Mouse (Mus musculus) kidney, adult 9 months (tissue): ENCODE results near the gene Gm5475.
A peak's percentile ranks its signal among the peaks of the same experiment; 100 is the strongest.

ENCODE experiments used
- DNase-seq: peaks from one replicate; pipeline ENCODE4 v3.0.0; 2022

The Gm5475 gene

DNA sequence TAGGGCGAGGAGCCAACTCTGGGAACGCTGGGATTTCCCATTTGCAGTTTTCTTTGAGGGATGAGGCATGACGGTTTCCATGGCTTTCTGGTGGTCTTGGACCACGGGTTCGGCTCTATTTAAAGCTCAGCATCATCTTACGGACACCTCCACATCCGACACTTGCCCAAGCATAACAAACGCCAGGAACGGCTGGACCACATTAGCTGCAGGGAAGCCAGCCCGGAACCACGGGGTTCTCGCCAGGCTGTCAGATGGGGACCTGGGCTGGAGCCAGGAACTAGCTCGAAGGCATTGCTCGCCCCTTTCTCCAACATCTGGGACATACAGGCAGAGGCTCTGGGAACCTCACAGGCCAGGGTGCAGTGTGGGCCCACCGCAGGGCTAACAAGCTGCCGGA lies 29.3 kb downstream of the Gm5475 start:
- DNase-seq = no peak

DNA sequence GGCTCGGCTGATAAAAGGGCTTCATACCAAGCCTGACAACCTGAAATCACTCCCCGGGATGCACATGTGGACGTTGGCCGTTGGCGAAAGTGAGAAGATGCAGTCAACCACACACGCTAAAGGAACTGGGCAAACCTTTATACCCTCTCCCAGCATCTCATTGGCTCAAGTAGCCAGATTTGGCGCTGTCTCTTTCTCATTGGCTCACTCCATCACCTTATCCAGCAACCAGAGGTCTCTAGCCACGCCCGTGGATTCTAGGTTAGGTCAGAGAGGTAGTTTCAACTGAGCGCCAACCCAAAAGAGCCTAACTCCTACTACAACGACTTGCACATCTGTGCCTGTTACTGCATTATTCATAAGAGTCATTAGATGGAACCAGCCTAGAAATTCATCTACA lies 30.5 kb downstream of the Gm5475 start:
- DNase-seq = no peak

DNA sequence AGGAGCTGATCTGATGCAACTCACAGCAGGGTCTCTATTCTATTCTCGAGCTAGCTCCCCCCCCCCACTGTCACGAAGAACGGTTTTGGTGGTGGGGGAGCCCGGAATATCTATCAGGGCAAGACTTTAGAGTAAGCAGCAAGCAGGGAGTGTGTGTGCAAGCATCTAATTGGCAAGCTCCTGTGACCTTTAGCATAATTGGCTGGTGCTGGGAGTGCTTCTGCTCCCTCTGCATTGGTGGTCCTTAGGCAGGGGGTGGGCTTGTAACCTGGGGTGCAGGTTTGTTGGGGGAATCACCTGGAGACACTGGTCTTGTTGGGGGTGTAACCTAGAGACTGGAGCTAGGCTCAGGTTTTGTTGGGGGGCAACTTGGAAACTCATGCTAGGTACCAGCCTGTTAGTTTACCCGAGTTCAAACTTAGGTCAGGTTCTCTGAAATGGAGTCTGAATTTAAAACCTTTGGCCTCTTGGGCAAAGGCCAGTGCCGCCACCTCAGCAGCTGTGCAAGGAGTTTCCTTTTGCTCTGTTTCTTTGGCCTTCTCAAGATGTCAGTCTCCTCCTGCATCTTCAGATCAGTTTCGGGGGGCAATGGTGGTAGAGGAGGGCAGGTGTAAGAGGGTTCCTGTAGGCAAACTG lies 34.5 kb downstream of the Gm5475 start:
- peak; percentile 94 for DNase-seq

DNA sequence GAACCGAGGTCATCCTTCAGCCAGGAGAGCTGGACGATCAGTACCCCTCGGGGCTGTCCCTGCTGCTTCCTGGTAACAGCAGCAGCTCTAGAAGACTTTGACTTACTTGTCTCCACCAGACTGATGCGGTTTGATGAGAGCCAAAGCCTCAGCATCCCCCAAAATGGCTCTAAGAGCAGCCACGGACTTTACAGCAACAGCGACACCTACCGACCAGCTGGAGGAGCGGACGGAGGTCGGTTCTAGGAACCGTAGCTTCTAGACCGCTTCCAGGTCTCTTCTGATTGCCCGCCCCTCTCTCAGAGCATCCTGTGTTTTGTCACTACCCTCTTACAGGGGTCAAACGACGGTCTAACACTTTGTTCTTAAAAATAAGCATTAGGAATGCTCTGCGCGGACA lies 35.4 kb downstream of the Gm5475 start:
- DNase-seq = peak; percentile 70

DNA sequence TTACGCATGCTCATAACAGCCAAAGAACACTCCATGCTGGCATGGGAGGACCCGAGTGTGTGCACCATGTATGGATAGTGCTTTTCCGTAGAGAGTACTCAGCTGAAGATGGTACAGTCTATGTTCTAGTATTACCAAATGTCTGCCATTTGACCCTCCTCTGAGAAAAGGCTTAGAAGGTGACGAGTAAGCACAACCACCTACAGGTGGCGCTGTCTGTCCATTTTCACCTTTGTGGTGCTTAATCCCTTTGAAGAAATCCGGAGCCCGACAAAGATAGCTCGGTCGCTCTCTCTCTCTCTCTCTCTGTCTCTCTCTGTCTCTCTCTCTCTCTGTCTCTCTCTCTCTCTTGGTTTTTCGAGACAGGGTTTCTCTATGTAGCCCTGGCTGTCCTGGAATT lies 36.1 kb downstream of the Gm5475 start:
- DNase-seq = peak; percentile 74

DNA sequence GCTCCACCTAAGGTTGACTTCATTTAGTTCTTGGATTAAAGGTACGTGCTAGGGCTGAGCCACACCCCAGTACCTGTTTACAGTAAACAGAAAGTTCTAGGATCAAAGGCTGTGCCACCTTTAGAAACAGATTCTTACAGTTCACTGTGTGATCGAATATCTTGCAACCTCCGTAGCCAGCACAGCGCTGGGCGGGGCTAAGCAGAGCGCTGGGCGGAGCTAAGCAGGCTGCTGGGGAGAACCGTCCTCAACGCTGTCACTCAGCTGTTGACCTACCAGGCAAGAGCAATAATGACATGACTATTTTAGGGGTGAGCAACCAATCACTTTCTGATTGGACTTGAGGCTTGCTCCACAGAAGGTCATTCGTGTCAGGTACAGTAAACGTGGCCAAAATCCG lies 39.0 kb downstream of the Gm5475 start:
- peak; percentile 75 for DNase-seq

DNA sequence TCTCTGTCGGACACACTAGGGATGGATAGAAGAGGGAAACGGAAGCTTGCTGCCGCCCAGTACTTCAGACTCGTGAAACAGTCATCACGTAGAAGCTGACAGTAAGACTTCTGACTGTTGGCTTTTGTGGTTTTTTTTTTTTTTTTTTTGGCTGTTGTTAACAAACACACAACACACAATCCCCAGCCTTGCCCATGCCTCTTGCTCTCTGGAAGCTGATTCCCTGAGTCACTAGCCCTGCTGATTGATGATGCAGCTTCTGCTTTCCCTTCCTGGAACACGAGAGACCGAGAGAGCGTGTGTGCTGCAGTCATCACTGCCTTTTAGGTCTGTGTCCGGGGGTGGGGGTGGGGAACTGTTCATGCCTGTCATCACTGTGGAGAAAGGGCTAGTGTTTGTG lies 39.7 kb downstream of the Gm5475 start:
- no peak for DNase-seq

DNA sequence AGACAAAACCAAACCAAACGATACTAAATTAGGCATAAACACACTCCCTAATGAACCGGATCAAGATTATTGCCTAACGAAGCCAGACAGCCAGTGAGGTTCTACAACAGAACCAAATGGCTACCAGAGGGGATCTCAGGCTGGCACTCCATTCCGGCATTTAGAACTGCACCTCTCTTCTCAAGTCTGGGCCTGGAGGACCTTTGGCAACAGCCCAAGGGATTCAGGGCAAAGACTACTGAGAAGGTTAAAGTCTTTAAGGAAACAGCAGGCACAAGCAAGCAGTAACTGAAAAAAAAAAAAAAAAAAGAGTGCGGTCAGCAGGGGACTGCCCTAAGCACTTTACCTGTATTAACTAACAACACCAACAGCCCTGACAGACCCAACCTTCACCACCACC lies 40.1 kb downstream of the Gm5475 start:
- peak; percentile 92 for DNase-seq

DNA sequence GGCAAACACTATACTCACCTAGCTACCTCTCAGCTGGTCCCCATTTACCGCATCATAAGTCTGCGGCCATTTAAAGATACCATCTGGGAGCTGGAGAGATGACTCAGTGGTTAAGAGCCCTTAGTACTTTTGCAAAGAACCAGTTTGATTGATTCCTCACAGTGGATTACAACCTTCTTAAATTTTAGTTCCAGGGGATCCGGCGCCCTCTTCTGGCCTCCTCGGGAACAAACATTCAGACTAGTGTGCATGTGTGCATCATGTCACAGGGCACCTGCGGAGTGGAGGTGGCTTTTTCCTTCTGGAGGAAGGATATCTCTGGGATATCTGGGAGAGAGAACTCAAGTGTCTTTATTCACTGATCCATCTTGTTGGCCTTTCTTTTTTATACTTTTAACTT lies 41.8 kb downstream of the Gm5475 start:
- DNase-seq = peak; percentile 90

DNA sequence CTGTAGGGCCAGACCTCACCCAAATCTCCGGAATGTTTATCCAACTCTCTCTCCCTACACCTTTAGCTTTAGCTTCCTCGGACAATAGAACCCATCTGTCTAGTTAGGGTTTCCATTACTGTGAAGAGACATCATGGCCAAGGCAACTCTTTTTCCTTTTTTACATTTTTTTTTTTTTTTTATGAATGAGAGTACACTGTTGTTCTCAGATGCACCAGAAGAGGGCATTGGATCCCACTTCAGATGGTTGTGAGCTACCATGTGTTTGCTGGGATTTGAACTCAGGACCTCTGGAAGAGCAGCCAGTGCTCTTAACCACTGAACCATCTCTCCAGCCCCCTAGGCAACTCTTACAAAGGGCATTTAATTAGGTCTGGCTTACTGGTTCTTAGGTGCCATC lies 43.5 kb downstream of the Gm5475 start:
- no peak for DNase-seq

DNA sequence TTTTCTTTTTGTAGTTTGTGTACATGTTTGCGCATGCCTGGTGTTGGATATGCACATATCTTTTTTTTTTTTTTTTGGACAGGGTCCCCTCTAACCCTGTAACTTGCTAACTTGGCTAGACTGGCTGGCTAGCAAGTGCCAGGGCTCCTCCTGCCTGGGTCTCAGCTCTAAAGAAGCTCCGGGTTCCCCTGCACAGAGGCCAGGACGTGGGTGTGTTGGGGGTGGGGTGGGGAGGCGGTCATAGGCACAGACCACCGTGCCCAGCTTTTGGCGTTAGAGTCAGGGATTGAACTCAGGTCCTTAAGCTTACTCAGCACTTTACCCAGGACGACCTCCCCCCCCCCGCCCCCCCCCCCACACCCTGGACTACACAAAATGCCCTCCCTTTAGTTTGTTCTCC lies 45.8 kb downstream of the Gm5475 start:
- DNase-seq = no peak

DNA sequence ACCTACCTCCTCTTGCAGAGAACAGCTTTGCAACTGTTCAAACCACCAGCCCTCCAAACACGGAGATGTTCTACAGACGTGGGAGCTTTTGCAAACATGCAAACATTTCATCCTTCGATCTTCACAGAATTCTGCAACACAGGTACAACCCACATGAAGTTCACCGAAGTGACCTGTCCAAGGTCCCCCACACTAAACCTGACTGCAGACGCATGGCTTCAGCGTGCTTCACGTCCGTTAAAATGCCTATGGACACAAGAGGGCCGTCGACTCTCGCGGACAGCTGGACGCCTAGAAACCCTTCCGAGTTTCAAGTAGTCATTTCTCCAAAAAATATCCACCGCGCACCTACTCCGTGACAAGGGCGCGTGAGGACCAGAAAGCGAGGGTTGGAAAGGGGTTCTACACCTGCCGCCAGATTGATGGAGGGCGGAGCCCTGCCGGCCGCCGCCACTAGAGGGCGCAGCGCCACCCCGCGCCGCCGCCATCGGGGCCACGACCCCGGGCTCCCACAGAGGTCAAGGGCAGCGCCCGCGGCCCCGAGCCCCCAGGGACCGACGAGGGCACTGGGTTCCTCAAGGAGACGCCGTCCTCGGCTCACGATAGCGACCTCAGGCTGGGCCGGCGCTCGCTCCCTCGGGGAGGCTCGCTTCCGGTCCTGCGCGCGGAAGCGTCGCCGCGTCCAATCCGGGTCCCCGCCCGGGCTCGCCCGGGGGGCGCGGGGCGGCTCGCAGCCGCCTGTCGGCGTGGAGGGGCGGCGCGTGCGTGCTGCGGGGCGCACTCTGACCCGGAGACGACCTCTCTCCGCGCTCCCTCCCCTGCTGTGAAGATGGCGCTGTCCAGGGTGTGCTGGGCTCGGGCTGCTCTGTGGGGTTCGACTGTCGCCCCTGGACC lies 46.6 kb downstream of the Gm5475 start, which contains the start of gene Letmd1:
Gene Letmd1 (plus strand): TSS at position 729 of the 894 bp plus-strand sequence.
- DNase-seq = peak; percentile 91

DNA sequence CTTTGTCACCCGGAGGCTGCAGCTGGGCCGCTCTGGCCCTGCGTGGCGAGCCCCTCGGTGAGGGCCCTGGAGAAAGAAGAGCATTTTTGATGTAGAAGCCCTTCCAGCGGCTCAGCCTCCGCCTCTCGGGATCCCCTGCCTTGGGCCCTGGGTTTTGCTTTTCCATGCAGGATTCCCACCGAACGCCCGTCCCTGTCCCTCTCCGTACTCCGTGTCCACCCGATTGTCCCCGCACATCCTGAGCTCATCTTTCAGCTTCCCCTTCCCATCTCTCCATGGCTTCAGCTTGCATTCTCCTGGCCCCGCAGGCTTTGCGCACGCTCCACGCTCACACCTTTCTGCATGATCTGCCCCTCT lies 47.2 kb downstream of the Gm5475 start:
- DNase-seq = no peak

DNA sequence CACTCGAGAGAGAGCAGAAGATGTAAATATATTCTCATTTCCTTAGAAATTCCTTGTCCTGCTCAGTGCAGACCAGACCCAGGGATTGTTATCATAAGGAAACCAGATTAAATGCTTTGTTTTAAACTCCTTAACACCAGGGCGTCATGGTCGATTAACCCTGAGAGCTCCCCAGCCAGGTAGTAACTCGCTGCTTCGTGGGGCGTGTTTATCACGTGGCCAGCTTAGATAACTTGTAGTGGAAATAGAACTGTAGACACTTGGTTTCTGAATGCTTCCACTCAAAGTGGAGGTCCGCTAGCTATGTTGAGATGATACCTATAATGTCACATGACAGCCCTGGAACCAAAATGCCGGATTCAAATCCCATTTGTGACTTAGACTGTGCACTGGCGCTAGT lies 48.1 kb downstream of the Gm5475 start:
- peak; percentile 60 for DNase-seq

DNA sequence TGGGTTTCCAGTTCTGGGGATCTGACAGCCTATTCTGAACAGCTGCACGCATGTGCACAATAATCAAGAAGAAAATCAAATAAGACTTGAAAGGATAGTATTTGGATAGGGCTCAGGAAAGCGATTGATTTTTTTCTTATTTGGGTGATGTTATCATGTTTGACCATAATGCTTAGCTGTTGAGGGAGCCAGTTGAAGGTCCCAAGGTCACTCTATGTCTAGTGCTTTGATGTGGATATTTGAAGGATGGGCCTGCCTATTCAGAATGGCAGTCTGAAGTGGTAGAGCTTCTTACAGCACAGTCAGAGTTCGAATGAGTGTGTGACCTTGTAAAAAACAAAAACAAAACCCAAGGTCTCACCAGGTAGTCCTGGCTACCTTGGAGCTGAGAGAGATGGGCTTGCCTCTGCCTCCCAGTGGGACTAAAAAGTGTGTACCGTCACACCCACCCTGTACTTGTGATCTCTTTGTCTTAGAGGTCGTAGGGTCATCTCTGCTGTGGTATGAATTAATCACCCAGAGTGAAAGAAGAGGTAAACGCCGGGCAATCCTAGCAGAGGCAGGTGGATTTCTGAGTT lies 52.1 kb downstream of the Gm5475 start:
- no peak for DNase-seq
